Mouse (Mus musculus): ENCODE measurements around the gene Srrm3.

Gene Srrm3

GRCm38 (mm10) chr5:135869661-135870423, 63.2 kb downstream of the Srrm3 start:
- no peak for DNase-seq (ENCODE audit: extremely low read depth, low read depth, low spot score)

- no peak for DNase-seq (ENCODE audit: extremely low read depth, low read depth, low spot score)
Observed at GRCm38 (mm10) chr5:135870505-135870904, 63.8 kb downstream of the Srrm3 start.

- DNase-seq (ENCODE audit: extremely low read depth, low read depth, low spot score) = no peak
Observed at GRCm38 (mm10) chr5:135872996-135873395, 66.3 kb downstream of the Srrm3 start.

- DNase-seq (ENCODE audit: extremely low read depth, low read depth, low spot score) = no peak
Observed at GRCm38 (mm10) chr5:135873753-135874152, 67.1 kb downstream of the Srrm3 start.

- DNase-seq (ENCODE audit: extremely low read depth, low read depth, low spot score) = no peak
Observed at GRCm38 (mm10) chr5:135877180-135877579, 70.5 kb downstream of the Srrm3 start.

GRCm38 (mm10) chr5:135877831-135878231, 71.1 kb downstream of the Srrm3 start:
- no peak for DNase-seq (ENCODE audit: extremely low read depth, low read depth, low spot score)

- DNase-seq (ENCODE audit: extremely low read depth, low read depth, low spot score) = peak; percentile 52
Observed at GRCm38 (mm10) chr5:135879449-135880158, 72.9 kb downstream of the Srrm3 start.

GRCm38 (mm10) chr5:135884641-135885040, 78.0 kb downstream of the Srrm3 start:
- DNase-seq (ENCODE audit: extremely low read depth, low read depth, low spot score) = no peak

- peak; percentile 76 for DNase-seq (ENCODE audit: extremely low read depth, low read depth, low spot score)
Observed at GRCm38 (mm10) chr5:135887675-135888102, 81.0 kb downstream of the Srrm3 start, which contains the start of gene Hspb1. Gene Hspb1 (plus strand): TSS chr5:135887919.

GRCm38 (mm10) chr5:135888405-135889215, 81.9 kb downstream of the Srrm3 start:
- no peak for DNase-seq (ENCODE audit: extremely low read depth, low read depth, low spot score)

- no peak for DNase-seq (ENCODE audit: extremely low read depth, low read depth, low spot score)
Observed at GRCm38 (mm10) chr5:135890323-135890722, 83.6 kb downstream of the Srrm3 start.

- DNase-seq (ENCODE audit: extremely low read depth, low read depth, low spot score) = no peak
Observed at GRCm38 (mm10) chr5:135890920-135891319, 84.2 kb downstream of the Srrm3 start.

- DNase-seq (ENCODE audit: extremely low read depth, low read depth, low spot score) = no peak
Observed at GRCm38 (mm10) chr5:135892589-135893351, 86.1 kb downstream of the Srrm3 start.

GRCm38 (mm10) chr5:135894958-135895357, 88.3 kb downstream of the Srrm3 start:
- DNase-seq (ENCODE audit: extremely low read depth, low read depth, low spot score) = no peak

GRCm38 (mm10) chr5:135898028-135898427, 91.3 kb downstream of the Srrm3 start:
- DNase-seq (ENCODE audit: extremely low read depth, low read depth, low spot score) = no peak

GRCm38 (mm10) chr5:135898995-135899394, 92.3 kb downstream of the Srrm3 start:
- DNase-seq (ENCODE audit: extremely low read depth, low read depth, low spot score) = no peak

GRCm38 (mm10) chr5:135899833-135900232, 93.1 kb downstream of the Srrm3 start:
- DNase-seq (ENCODE audit: extremely low read depth, low read depth, low spot score) = no peak

GRCm38 (mm10) chr5:135900701-135901100, 94.0 kb downstream of the Srrm3 start:
- DNase-seq (ENCODE audit: extremely low read depth, low read depth, low spot score) = no peak

- DNase-seq (ENCODE audit: extremely low read depth, low read depth, low spot score) = no peak
Observed at GRCm38 (mm10) chr5:135901354-135902095, 94.8 kb downstream of the Srrm3 start.

GRCm38 (mm10) chr5:135903058-135903457, 96.4 kb downstream of the Srrm3 start:
- DNase-seq (ENCODE audit: extremely low read depth, low read depth, low spot score) = no peak
